Mouse (Mus musculus) embryo, embryonic 10 days (tissue): ENCODE measurements around the gene Aass.

Experiments
- DNase-seq: peaks from one replicate; pipeline ENCODE4 v3.0.0-alpha.2; 2015; ENCODE audit warnings: low spot score

The Aass gene

DNA sequence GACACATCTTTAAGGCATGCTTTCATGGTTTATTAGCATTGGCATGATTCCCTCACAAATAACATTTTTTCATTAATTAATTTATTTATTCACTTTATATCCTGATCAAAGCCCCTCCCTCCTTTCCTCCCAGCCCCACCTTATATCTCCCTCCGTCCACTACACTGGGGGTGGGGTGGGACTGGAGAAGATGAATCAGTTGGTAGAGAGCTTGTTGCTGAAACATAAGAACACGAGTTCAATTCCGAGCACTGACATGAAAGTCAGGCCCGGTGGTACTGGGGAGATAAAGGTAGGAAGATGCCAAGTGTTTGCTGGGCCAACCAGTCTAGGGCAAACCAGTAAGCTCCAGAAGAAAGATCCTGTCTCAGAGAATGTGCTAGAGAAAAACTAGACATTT lies 84.0 kb downstream of the Aass start:
- DNase-seq, result no peak

DNA sequence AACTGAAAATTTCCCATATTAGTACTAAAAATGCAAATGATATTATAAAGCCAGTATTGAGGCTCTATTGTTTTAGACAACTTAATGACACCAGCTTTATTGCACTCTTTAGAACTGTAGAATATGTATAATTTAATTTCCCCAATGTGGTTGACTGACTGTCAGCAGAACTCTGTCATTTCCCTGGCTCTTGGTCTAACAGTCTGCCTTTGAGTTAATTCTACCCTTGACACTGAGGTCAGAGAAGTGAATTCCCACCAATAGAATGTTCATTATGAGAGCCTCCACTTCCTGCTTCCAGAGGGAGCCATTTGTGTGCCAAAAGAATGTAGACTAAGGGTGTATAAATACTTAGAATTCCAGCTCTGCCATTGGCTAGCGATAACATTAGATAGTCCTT lies 104.5 kb downstream of the Aass start:
- peak; percentile 13 for DNase-seq
